Mouse (Mus musculus) neutrophil, adult 5-6 weeks (primary cell): ENCODE results near the gene Foxo6. TPM values are rescaled to one million over a fixed set of nuclear protein-coding genes. Genes with fewer than 3 reads are reported as not detected.

ENCODE experiments used
- ATAC-seq: fragments of 151-379, 151-347 bp; 2 replicates; pipeline ENCODE4 v1.8.0; 2017; ENCODE audit warnings: mild to moderate bottlenecking, moderate TSS enrichment; ENCODE audit not compliant: insufficient number of reproducible peaks, poor library complexity, low FRiP score, severe bottlenecking; ENCODE audit errors: extremely low read depth
- total RNA-seq: library from RNA; stranded (forward); fragments of 200-1000 nt; gene quantifications from 2 replicates; pipeline ENCODE4 v1.2.3, GENCODE M21; 2017

The Foxo6 gene
- total RNA-seq, 1 experiment from 2014 or later = not detected

GRCm38 (mm10) chr4:120223108-120223745, 63.9 kb downstream of the Foxo6 start:
- ATAC-seq = no peak

DNA sequence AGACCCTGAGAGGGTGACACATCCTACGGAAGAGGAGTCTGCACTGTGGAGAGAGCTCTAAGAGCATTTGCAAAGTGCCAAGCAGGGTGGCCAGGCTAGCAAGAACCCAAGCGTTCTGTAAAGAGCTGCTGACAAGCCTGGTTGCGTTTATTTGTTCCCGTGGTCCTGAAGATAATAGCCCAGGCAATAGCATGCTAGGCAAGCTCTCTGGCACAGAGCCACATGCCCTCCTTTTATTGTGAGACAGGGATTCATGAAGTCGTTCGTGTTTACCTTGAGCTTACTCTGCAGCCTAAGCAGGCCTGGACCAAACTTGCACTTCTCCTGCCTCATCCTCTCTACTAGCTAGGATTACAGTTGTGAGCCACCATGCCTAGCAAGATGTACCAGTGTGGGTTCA, 65.4 kb downstream of the Foxo6 start:
- ATAC-seq = no peak

GRCm38 (mm10) chr4:120218878-120219277, 68.3 kb downstream of the Foxo6 start:
- ATAC-seq = no peak

Other genes with a start within 250 kb of the Foxo6 start
- gene AL607142.1, start 222.4 kb downstream of the Foxo6 start, total RNA-seq = not detected in 2 replicates
- not detected in 2 replicates for gene Edn2, start 126.1 kb downstream of the Foxo6 start, total RNA-seq
- gene Scmh1, start 117.9 kb upstream of the Foxo6 start, total RNA-seq = 10.2 and 15.4 TPM in 2 replicates
- 0.35 TPM in 1 of 2 replicates, not detected in the other for gene Slfnl1, start 244.9 kb upstream of the Foxo6 start, total RNA-seq